Mouse (Mus musculus) embryonic facial prominence, embryonic 10.5 days (tissue): ENCODE results near the gene Gpr61. TPM values are rescaled to one million over a fixed set of nuclear protein-coding genes. Genes with fewer than 3 reads are reported as not detected.

Experiments
- DNase-seq: peaks from one replicate; pipeline ENCODE4 v3.0.0-alpha.2; 2017; ENCODE audit warnings: low spot score
- H3K27ac ChIP-seq: fragments of 300-500 bp; sonication (generic); replicated peaks from 2 replicates; pipeline ENCODE4 v1.5.1; 2016; ENCODE audit warnings: mild to moderate bottlenecking
- H3K27me3 ChIP-seq: fragments of 300-500 bp; sonication (generic); replicated peaks from 2 replicates; pipeline ENCODE4 v1.6.1; 2016; ENCODE audit warnings: low read depth, mild to moderate bottlenecking; ENCODE audit not compliant: poor library complexity, severe bottlenecking
- H3K36me3 ChIP-seq: fragments of 300-500 bp; sonication (generic); replicated peaks from 2 replicates; pipeline ENCODE4 v1.6.1; 2016; ENCODE audit warnings: mild to moderate bottlenecking, moderate library complexity
- H3K4me1 ChIP-seq: fragments of 300-500 bp; sonication (generic); 2 replicates; pipeline ENCODE4 v1.6.1; 2016
- H3K4me3 ChIP-seq: fragments of 300-500 bp; sonication (generic); 2 replicates; pipeline ENCODE4 v1.5.1; 2016; ENCODE audit warnings: mild to moderate bottlenecking, moderate library complexity
- H3K9me3 ChIP-seq: fragments of 300-500 bp; sonication (generic); 2 replicates; pipeline ENCODE4 v1.6.1; 2016; ENCODE audit warnings: mild to moderate bottlenecking
- WGBS: fragments of 180-500 bp; shearing (Covaris S2); methylation state at CpG from one replicate; pipeline ENCODE4 v1.1.7; 2016; 5-methylcytosine and 5-hydroxymethylcytosine counted together
- polyA plus RNA-seq: library from polyadenylated mRNA; unstranded; fragments of >200 nt; fragmentation: Nextera tagmentation; extraction: Ambion mirVana; gene quantifications from 2 replicates; pipeline ENCODE4 v1.2.1, GENCODE M21; 2016

Gene Gpr61
- polyA plus RNA-seq, 1 experiment from 2014 or later, result 0.36 TPM

GRCm38 (mm10) chr3:108112666-108113065 is 42.0 kb downstream of the Gpr61 start:
- Histone ChIP-seq H3K4me3 (no peak overlapping the region), H3K27me3 (no peaks in the 10 kb centered on the region), H3K4me1 (no peaks in the 10 kb centered on the region), H3K27ac (no peak overlapping the region), H3K36me3 (peaks cover 98% of the 10 kb centered on the region), H3K9me3 (no peaks in the 10 kb centered on the region)
- WGBS, result 91% methylated on average over 4 of the region's 4 CpGs
- no peak for DNase-seq

- Histone ChIP-seq H3K9me3 (no peaks in the 10 kb centered on the region), H3K36me3 (peaks cover 97% of the 10 kb centered on the region), H3K4me3 (no peak overlapping the region), H3K27me3 (no peaks in the 10 kb centered on the region), H3K27ac (no peak overlapping the region), H3K4me1 (no peaks in the 10 kb centered on the region)
- 91% methylated on average over 7 of the region's 7 CpGs for WGBS
- no peak for DNase-seq
Measured at GRCm38 (mm10) chr3:108112246-108112645, 42.4 kb downstream of the Gpr61 start.

- Histone ChIP-seq H3K9me3 (no peaks in the 10 kb centered on the region), H3K36me3 (peaks cover 92% of the 10 kb centered on the region)
- WGBS, result 93% methylated on average over 5 of the region's 5 CpGs
Measured at GRCm38 (mm10) chr3:108111320-108111719, 43.4 kb downstream of the Gpr61 start.

GRCm38 (mm10) chr3:108105281-108105680 is 49.4 kb downstream of the Gpr61 start:
- Histone ChIP-seq H3K27me3 (no peaks in the 10 kb centered on the region), H3K4me1 (no peaks in the 10 kb centered on the region), H3K27ac (no peak overlapping the region), H3K4me3 (no peak overlapping the region), H3K36me3 (peaks cover 48% of the 10 kb centered on the region), H3K9me3 (no peaks in the 10 kb centered on the region)
- no peak for DNase-seq
- 90% methylated on average over 3 of the region's 3 CpGs for WGBS

More at GRCm38 (mm10) chr3:108111320-108111719, 43.4 kb downstream of the Gpr61 start:
- Histone ChIP-seq H3K4me1 (no peaks in the 10 kb centered on the region), H3K27ac (no peak overlapping the region), H3K4me3 (no peak overlapping the region), H3K27me3 (no peaks in the 10 kb centered on the region)
- DNase-seq, result no peak

DNA sequence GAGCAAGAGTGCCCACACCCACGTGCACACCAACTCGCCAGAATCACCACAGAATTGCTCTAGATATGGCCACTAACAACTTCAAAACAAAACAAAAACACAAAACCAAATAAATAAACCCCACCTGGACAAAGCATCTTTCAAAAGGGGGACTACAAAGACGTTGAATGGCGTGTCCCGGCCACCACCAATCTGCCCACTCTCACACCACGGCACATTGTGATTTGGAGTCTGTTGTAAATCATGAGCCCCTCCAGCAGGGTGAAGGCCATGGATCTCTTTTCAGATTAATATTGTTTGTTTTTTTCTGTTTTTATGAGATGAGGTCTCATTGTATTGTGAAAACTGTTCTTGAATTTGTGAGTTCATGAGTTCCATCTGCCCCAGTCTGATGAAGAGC is 52.6 kb downstream of the Gpr61 start:
- no peak overlapping the region for H3K27ac ChIP-seq
- WGBS, result 92% methylated on average over 6 of the region's 6 CpGs
- DNase-seq, result no peak
- no peaks in the 10 kb centered on the region for H3K9me3 ChIP-seq
- H3K27me3 ChIP-seq, result no peaks in the 10 kb centered on the region
- H3K4me1 ChIP-seq, result no peaks in the 10 kb centered on the region
- no peak overlapping the region for H3K4me3 ChIP-seq
- H3K36me3 ChIP-seq, result peaks cover 18% of the 10 kb centered on the region

GRCm38 (mm10) chr3:108101594-108101993 is 53.1 kb downstream of the Gpr61 start:
- no peak overlapping the region for H3K27ac ChIP-seq
- no peak overlapping the region for H3K4me3 ChIP-seq
- H3K36me3 ChIP-seq, result peaks cover 17% of the 10 kb centered on the region
- DNase-seq, result no peak
- no peaks in the 10 kb centered on the region for H3K4me1 ChIP-seq
- no peaks in the 10 kb centered on the region for H3K27me3 ChIP-seq
- no peaks in the 10 kb centered on the region for H3K9me3 ChIP-seq
- WGBS, result 65% methylated on average over 3 of the region's 3 CpGs

Other genes starting within 250 kb of the Gpr61 start
- 18.5 and 22.8 TPM in 2 replicates for gene Gstm7, start 223.1 kb downstream of the Gpr61 start, polyA plus RNA-seq
- gene Gstm6, start 211.1 kb downstream of the Gpr61 start, polyA plus RNA-seq, result 8.6 and 8.9 TPM in 2 replicates
- gene Gstm3, start 185.6 kb downstream of the Gpr61 start, polyA plus RNA-seq, result not detected in 2 replicates
- 21.0 and 21.8 TPM in 2 replicates for gene Gstm2, start 168.4 kb downstream of the Gpr61 start, polyA plus RNA-seq
- gene Gstm1, start 136.9 kb downstream of the Gpr61 start, polyA plus RNA-seq, result 32.4 and 35.2 TPM in 2 replicates
- 12.9 and 13.2 TPM in 2 replicates for gene Gstm4, start 110.0 kb downstream of the Gpr61 start, polyA plus RNA-seq
- gene Ampd2, start 68.2 kb downstream of the Gpr61 start, polyA plus RNA-seq, result 69.4 and 70.6 TPM in 2 replicates
- 0.90 and 1.3 TPM in 2 replicates for gene Gnat2, start 62.1 kb downstream of the Gpr61 start, polyA plus RNA-seq
- 194 and 195 TPM in 2 replicates for gene Gnai3, start 8.7 kb downstream of the Gpr61 start, polyA plus RNA-seq
- 4.0 and 4.3 TPM in 2 replicates for gene Amigo1, start 31.5 kb upstream of the Gpr61 start, polyA plus RNA-seq
- gene Cyb561d1, start 46.3 kb upstream of the Gpr61 start, polyA plus RNA-seq, result 3.1 and 3.4 TPM in 2 replicates
- 23.9 and 25.8 TPM in 2 replicates for gene Atxn7l2, start 56.1 kb upstream of the Gpr61 start, polyA plus RNA-seq
- 0.55 and 0.95 TPM in 2 replicates for gene Sypl2, start 71.8 kb upstream of the Gpr61 start, polyA plus RNA-seq
- gene Psma5, start 102.0 kb upstream of the Gpr61 start, polyA plus RNA-seq, result 361 and 368 TPM in 2 replicates
- gene Sort1, start 129.2 kb upstream of the Gpr61 start, polyA plus RNA-seq, result 12.9 and 15.5 TPM in 2 replicates
- 0.22 TPM in 1 of 2 replicates, not detected in the other for gene Mybphl, start 210.0 kb upstream of the Gpr61 start, polyA plus RNA-seq
- 97.9 and 100.0 TPM in 2 replicates for gene Psrc1, start 229.0 kb upstream of the Gpr61 start, polyA plus RNA-seq